Mouse (Mus musculus) T-helper 2 cell (primary cell): ENCODE results near the gene Cpt1c.

ENCODE experiments used
- in situ Hi-C: fragments of 300-600 bp; cut with MboI, MseI; formaldehyde crosslinking; loops from one replicate; pipeline ENCODE4 v1.15.1; 2025; ENCODE audit warnings: high pct_unique_total_duplicates

The Cpt1c gene

GRCm38 (mm10) chr7:44919127-44919526, 55.5 kb downstream of the Cpt1c start:
- in situ Hi-C loops, result loop anchor here (5.0 kb wide), 1 partner anchor 38 kb away; no protein-coding TSS in a partner anchor

- in situ Hi-C loops, result loop anchor here (5.0 kb wide), 1 partner anchor 39 kb away; no protein-coding TSS in a partner anchor
These were observed 56.4 kb downstream of the Cpt1c start for GRCm38 (mm10) chr7:44918219-44918618.

- in situ Hi-C loops, result loop anchor here (5.0 kb wide), 1 partner anchor 40 kb away; no protein-coding TSS in a partner anchor
These were observed 57.8 kb downstream of the Cpt1c start for GRCm38 (mm10) chr7:44916881-44917280.

GRCm38 (mm10) chr7:44916191-44916590, 58.5 kb downstream of the Cpt1c start:
- in situ Hi-C loops, result loop anchor here (5.0 kb wide), 1 partner anchor 41 kb away; no protein-coding TSS in a partner anchor

GRCm38 (mm10) chr7:44915314-44915713, 59.3 kb downstream of the Cpt1c start:
- in situ Hi-C loops, result loop anchor here (5.0 kb wide), 1 partner anchor 42 kb away; no protein-coding TSS in a partner anchor

GRCm38 (mm10) chr7:44914396-44914795, 60.3 kb downstream of the Cpt1c start:
- in situ Hi-C loops, result no loop called here
